Mouse (Mus musculus) CD8-positive naive resting alpha-beta T cell, adult 2 months (primary cell): Measurements from ENCODE around the gene Fgf10.

Experiments
- DNase-seq, 2 experiments: peaks; one replicate each; pipeline ENCODE4 v3.0.0; 2022; ENCODE audit warnings: low read depth in 2 of 2, low spot score in 2 of 2

Fgf10 gene

GRCm38 (mm10) chr13:118669491-118669890, at the start of gene Fgf10:
Gene Fgf10, plus strand, starts transcription at chr13:118669791.
- DNase-seq: no peak

GRCm38 (mm10) chr13:118629661-118630428, 39.7 kb upstream of the Fgf10 start:
- DNase-seq: no peak

- DNase-seq: no peak
These were observed 38.1 kb upstream of the Fgf10 start for GRCm38 (mm10) chr13:118631500-118631899.

GRCm38 (mm10) chr13:118636047-118636446, 33.5 kb upstream of the Fgf10 start:
- DNase-seq: no peak

GRCm38 (mm10) chr13:118642585-118642984, 27.0 kb upstream of the Fgf10 start:
- no peak for DNase-seq

- DNase-seq: no peak
These were observed 26.5 kb upstream of the Fgf10 start for GRCm38 (mm10) chr13:118643138-118643537.

GRCm38 (mm10) chr13:118656991-118657390, 12.6 kb upstream of the Fgf10 start:
- no peak for DNase-seq

- no peak for DNase-seq
These were observed 11.6 kb upstream of the Fgf10 start for GRCm38 (mm10) chr13:118658031-118658430.

GRCm38 (mm10) chr13:118658608-118659326, 10.8 kb upstream of the Fgf10 start:
- no peak for DNase-seq

- no peak for DNase-seq
These were observed 7.9 kb upstream of the Fgf10 start for GRCm38 (mm10) chr13:118661664-118662063.

GRCm38 (mm10) chr13:118664901-118665300, 4.7 kb upstream of the Fgf10 start:
- DNase-seq: no peak

- no peak for DNase-seq
These were observed 9.6 kb downstream of the Fgf10 start for GRCm38 (mm10) chr13:118679228-118679627.

- DNase-seq: no peak
These were observed 23.5 kb downstream of the Fgf10 start for GRCm38 (mm10) chr13:118693049-118693448.

GRCm38 (mm10) chr13:118695103-118695502, 25.5 kb downstream of the Fgf10 start:
- no peak for DNase-seq

- no peak for DNase-seq
These were observed 34.1 kb downstream of the Fgf10 start for GRCm38 (mm10) chr13:118703727-118704126.

GRCm38 (mm10) chr13:118705716-118706115, 36.1 kb downstream of the Fgf10 start:
- DNase-seq: no peak

GRCm38 (mm10) chr13:118709912-118710311, 40.3 kb downstream of the Fgf10 start:
- no peak for DNase-seq

- DNase-seq: no peak
These were observed 44.1 kb downstream of the Fgf10 start for GRCm38 (mm10) chr13:118713626-118714150.

GRCm38 (mm10) chr13:118714284-118715065, 44.9 kb downstream of the Fgf10 start:
- no peak for DNase-seq

GRCm38 (mm10) chr13:118715066-118716018, 45.8 kb downstream of the Fgf10 start:
- DNase-seq: no peak
